Mouse (Mus musculus): Measurements from ENCODE around the gene Kxd1. TPM values are rescaled to one million over a fixed set of nuclear protein-coding genes. Genes with fewer than 3 reads are reported as not detected.

The Kxd1 gene
- polyA plus RNA-seq, 1 experiment, result 82.2 TPM

DNA sequence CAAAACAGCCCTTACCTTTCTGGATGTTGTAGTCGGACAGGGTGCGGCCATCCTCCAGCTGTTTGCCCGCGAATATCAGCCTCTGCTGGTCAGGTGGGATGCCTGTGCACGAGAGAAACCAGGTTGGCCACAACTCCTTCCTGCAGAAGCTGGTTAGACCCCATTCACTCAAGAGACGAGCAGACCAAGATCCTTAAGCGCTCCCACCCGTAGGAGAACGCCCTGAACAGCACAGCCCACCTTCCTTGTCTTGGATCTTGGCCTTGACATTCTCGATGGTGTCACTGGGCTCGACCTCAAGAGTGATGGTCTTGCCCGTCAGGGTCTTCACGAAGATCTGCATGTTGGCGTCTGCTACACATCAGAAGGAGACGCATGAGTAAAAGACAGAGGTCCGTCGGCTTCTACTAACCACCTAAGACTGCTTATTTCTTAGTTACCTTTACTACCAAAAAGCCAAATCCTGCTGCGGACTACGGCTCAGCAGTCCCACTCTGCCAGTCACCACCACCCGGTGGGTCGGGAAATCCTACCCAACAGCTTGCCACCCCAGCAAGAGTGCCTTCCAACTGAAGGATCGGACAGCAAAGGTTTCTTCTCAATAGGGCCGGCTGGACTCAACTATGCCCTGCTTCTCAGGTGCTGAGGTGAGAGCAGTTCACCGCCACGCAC lies 18.3 kb downstream of the Kxd1 start:
- Histone ChIP-seq H3K27ac (ENCODE audit: insufficient read depth, low read depth, low read length) (peak overlapping the region; percentile 61), H3K4me3 (ENCODE audit: insufficient read depth, low read length) (peak overlapping the region; percentile 97), H3K4me1 (ENCODE audit: control insufficient read depth, insufficient read depth, low read length) (peaks cover 23% of the 10 kb centered on the region)
- TF ChIP-seq CTCF (IDR thresholded peaks at IDR 0.05; ENCODE audit: low read depth, low read length) (no peak), POLR2A (IDR thresholded peaks at IDR 0.05; ENCODE audit: borderline replicate concordance, low read depth, low read length) (no peak)

DNA sequence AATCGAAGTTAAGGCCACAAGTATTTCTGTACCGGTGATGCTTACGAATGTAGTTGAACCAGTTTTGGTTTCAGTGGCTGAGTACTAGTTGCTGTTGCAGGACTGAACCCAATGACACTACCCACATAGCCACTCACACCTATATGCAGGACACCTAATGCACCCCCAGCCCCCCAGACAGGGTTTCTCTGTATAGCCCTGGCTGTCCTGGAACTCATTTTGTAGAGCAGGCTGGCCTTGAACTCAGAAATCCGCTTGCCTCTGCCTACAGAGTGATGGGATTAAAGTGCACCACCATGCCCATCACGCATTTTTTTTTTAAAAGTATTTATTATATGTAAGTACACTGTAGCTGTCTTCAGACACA lies 20.7 kb downstream of the Kxd1 start:
- peaks cover 7% of the 10 kb centered on the region for H3K4me1 ChIP-seq (ENCODE audit: control insufficient read depth, insufficient read depth, low read length)
- TF ChIP-seq CTCF (IDR thresholded peaks at IDR 0.05; ENCODE audit: low read depth, low read length), result no peak
- no peak for TF ChIP-seq POLR2A (IDR thresholded peaks at IDR 0.05; ENCODE audit: borderline replicate concordance, low read depth, low read length)
- H3K4me3 ChIP-seq (ENCODE audit: insufficient read depth, low read length), result no peak overlapping the region
- peak overlapping the region; percentile 21; the same call in 1 of the 2 replicates for H3K27ac ChIP-seq (ENCODE audit: insufficient read depth, low read depth, low read length)

DNA sequence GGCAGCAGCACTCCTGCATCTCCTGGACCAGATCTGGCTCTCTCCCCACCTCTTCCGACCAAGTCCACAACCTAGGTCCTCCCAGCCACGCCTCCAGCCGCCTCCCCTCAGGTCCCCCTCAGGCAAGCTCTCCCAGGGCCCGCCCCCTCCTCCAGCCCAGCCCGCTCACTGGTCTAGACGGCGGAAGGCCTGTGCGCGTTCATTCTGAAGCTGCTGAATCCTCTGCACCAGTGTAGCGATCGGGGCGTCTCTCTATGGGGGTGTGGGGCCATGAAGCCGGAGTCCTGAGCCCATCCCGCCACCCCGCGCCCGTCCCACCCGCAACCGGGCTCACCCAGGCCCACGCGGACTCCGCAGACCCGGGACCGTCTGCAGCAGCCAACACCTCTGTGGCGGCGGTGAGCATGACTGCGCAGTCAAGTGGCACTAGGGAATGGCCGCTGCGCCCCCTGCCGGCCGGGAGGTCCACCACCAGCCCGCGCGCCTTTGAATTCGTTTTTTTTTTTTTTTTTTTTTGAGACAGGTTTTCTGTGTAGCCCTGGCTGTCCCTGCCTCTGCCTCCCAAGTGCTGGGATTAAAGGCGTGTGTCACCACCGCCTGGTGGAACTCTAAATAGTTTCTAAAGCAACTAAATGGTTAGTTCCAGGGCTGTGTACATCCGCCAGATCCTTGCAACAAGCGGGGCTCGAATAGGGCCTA lies 21.3 kb downstream of the Kxd1 start, which contains the start of gene Rex1bd:
TSS of gene Rex1bd (minus strand) at position 425 of the 699 bp plus-strand sequence.
- Histone ChIP-seq H3K4me3 (ENCODE audit: insufficient read depth, low read length) (peak within 1 kb of the TSS; percentile 80), H3K27ac (ENCODE audit: insufficient read depth, low read depth, low read length) (peak within 1 kb of the TSS; percentile 36), H3K4me1 (ENCODE audit: control insufficient read depth, insufficient read depth, low read length) (peaks cover 2% of the 10 kb centered on the region)
- TF ChIP-seq CTCF (IDR thresholded peaks at IDR 0.05; ENCODE audit: low read depth, low read length), result peak; percentile 57
- TF ChIP-seq POLR2A (IDR thresholded peaks at IDR 0.05; ENCODE audit: borderline replicate concordance, low read depth, low read length), result no peak

DNA sequence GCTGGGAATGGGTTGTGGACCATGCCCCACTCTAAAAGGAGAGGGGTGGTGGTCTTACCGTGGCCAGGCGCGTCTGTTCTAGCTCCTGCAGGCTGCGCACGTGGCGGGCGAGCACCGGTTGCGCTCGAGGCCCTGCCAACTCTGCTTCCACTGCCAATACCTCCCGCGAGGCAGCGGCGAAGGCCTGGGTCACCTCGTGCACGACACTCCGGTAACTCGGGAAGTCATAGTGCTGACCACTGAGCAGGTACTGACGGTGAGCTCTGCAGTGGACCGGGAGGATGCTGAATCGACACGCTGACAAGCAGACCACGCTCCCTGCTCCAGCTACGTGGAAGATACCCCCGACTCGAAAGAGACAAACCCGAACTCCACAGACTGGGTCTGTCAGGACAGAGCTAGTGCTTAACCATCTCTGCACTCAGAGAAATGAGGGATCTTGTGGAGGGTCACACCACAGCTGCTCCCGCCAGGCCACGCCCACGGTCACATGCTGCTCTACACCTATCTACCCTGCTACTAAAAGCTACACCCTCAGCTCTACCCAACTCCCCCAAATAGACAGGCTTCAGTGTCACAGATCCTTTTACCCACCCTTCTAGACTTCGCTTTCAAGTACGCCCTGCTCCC lies 21.9 kb downstream of the Kxd1 start:
- TF ChIP-seq POLR2A (IDR thresholded peaks at IDR 0.05; ENCODE audit: borderline replicate concordance, low read depth, low read length) (no peak), CTCF (IDR thresholded peaks at IDR 0.05; ENCODE audit: low read depth, low read length) (no peak)
- Histone ChIP-seq H3K4me3 (ENCODE audit: insufficient read depth, low read length) (peak overlapping the region; percentile 80), H3K4me1 (ENCODE audit: control insufficient read depth, insufficient read depth, low read length) (no peaks in the 10 kb centered on the region), H3K27ac (ENCODE audit: insufficient read depth, low read depth, low read length) (no peak overlapping the region; the same call in 1 of the 2 replicates)

DNA sequence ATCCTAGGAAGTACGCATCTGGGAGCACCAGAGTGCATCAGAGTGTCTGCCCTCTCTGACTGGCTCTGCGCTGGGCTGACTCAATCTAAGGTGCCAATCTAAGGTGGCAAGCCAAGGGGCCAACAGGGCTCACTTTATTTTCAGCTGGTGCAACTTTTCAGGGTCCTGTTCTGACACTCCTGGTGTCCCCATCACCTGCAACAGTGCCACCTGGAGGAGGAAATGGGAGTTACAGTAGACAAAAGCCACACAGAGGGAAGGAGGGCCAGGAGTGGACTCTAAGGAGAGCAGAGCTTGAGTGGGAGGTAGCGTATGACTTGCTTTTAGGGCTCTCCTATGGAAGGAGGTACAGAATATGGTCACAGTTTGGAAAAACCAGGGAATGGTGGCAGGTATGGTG lies 22.9 kb downstream of the Kxd1 start:
- peak; percentile 39 for TF ChIP-seq CTCF (IDR thresholded peaks at IDR 0.05; ENCODE audit: low read depth, low read length)
- TF ChIP-seq POLR2A (IDR thresholded peaks at IDR 0.05; ENCODE audit: borderline replicate concordance, low read depth, low read length), result no peak
- no peak overlapping the region for H3K27ac ChIP-seq (ENCODE audit: insufficient read depth, low read depth, low read length)
- H3K4me1 ChIP-seq (ENCODE audit: control insufficient read depth, insufficient read depth, low read length), result no peaks in the 10 kb centered on the region
- no peak overlapping the region for H3K4me3 ChIP-seq (ENCODE audit: insufficient read depth, low read length)

DNA sequence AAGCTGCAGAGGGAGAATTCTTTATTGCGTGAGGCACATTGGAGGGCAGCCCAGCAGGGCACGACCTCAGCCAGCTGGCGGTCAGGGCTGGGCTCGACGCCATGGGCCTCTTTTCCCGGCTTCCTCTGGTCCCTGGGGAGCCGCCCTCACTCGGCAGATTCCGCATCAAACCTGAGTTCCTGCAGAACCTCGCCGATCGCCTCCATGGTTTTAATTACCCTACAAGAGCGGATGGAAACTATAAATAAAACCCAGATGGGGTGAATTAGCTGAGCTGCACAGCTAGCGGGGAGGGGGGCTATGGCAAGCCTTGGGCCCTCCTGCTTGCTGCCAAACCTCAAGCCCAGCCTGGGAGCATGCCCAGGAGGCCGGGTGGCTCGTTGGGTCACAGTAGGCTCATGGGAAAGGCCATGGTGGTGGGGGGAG lies 23.5 kb downstream of the Kxd1 start:
- Histone ChIP-seq H3K4me1 (ENCODE audit: control insufficient read depth, insufficient read depth, low read length) (no peaks in the 10 kb centered on the region), H3K27ac (ENCODE audit: insufficient read depth, low read depth, low read length) (no peak overlapping the region), H3K4me3 (ENCODE audit: insufficient read depth, low read length) (no peak overlapping the region)
- no peak for TF ChIP-seq POLR2A (IDR thresholded peaks at IDR 0.05; ENCODE audit: borderline replicate concordance, low read depth, low read length)
- no peak for TF ChIP-seq CTCF (IDR thresholded peaks at IDR 0.05; ENCODE audit: low read depth, low read length)

DNA sequence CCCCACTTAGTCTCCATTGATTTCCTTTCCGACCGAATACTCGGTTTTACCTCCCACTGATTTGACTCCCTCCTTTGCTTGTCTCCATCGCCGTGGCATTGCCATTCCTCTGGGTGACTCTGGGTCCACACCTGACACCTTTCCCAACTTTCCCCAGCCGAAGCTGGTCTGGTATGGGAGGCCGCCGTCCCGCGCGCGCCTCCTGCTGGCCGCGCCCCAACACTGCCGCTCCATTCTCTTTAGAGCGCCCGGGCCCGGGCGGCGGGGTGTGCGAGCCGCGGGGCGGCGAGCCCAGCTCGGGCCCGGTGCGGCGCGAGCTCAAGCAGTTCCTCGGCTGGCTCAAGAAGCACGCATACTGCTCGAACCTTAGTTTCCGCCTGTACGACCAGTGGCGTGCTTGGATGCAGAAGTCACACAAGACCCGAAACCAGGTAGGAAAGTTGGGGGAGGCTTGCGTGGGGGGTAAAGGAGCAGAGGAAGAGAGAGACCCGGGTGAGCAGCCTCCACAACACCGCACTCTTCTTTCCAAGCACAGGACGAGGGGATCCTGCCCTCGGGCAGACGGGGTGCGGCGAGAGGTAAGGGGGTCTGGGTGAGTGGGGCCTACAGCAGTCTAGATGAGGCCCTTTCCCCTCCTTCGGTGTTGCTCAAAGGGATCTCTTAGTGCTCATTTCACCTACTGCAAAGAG lies 24.6 kb downstream of the Kxd1 start:
- TF ChIP-seq CTCF (IDR thresholded peaks at IDR 0.05; ENCODE audit: low read depth, low read length), result peak; percentile 87
- no peak for TF ChIP-seq POLR2A (IDR thresholded peaks at IDR 0.05; ENCODE audit: borderline replicate concordance, low read depth, low read length)
- Histone ChIP-seq H3K4me1 (ENCODE audit: control insufficient read depth, insufficient read depth, low read length) (no peaks in the 10 kb centered on the region), H3K27ac (ENCODE audit: insufficient read depth, low read depth, low read length) (no peak overlapping the region), H3K4me3 (ENCODE audit: insufficient read depth, low read length) (no peak overlapping the region)

DNA sequence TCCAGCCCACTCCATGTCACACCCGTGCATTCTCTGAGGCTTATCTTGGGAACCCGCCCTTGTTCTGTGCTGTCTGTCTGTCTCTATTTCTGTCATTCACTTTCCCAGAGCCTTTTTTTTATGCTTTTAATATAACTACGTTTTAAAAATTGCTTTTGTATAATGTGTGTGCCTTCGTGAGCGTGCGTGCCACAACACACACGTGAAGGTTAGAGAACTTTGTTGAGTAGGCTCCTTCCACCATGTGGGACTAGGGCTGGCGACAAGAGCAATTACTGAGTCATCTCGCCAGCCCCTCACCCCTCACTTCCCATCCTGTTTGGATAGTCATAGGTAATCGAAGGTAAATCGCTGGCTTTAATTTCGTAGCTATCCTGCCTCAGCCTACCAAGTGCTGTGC lies 25.2 kb downstream of the Kxd1 start:
- Histone ChIP-seq H3K27ac (ENCODE audit: insufficient read depth, low read depth, low read length) (no peak overlapping the region), H3K4me1 (ENCODE audit: control insufficient read depth, insufficient read depth, low read length) (no peaks in the 10 kb centered on the region), H3K4me3 (ENCODE audit: insufficient read depth, low read length) (no peak overlapping the region)
- TF ChIP-seq POLR2A (IDR thresholded peaks at IDR 0.05; ENCODE audit: borderline replicate concordance, low read depth, low read length), result no peak
- no peak for TF ChIP-seq CTCF (IDR thresholded peaks at IDR 0.05; ENCODE audit: low read depth, low read length)

DNA sequence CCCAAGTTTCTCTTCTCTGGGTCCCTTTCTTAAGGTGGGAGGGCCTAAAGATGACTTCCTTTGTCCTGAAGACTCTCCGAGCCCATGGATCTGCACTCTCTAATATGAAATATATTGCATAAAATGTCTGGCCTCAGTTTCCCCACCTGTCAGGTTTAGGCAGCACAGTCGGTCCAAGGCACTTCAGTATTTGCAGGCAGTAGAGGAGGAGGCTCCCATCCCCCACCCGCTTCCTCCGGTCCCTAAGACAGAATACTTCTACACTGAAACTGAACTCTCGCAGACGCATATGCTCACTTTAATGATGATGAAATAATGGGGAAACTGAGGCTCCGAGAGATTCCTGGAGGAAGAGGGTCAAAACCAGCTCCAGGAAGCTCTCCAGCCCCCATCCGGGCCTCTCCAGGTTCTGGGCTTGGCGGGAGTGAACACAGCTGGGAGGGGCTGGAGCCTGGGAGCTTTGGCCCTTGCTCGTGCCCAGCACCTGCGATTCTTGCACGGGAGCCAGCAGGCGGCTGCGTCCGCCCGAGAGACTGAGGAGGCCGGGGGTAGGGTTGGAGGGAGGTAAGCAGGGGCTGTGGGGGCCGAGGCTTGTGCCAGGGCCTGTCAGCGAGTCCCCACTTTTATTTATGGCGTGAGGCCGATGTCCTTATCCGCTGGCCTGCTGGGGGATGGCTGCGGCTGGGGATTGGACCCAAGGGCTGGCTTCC lies 25.8 kb downstream of the Kxd1 start:
- Histone ChIP-seq H3K4me1 (ENCODE audit: control insufficient read depth, insufficient read depth, low read length) (no peaks in the 10 kb centered on the region), H3K27ac (ENCODE audit: insufficient read depth, low read depth, low read length) (no peak overlapping the region), H3K4me3 (ENCODE audit: insufficient read depth, low read length) (no peak overlapping the region)
- TF ChIP-seq CTCF (IDR thresholded peaks at IDR 0.05; ENCODE audit: low read depth, low read length) (no peak), POLR2A (IDR thresholded peaks at IDR 0.05; ENCODE audit: borderline replicate concordance, low read depth, low read length) (no peak)
